Mouse (Mus musculus) urinary bladder, adult 2 months (tissue): ENCODE results near the gene Zfp72. TPM values are rescaled to one million over a fixed set of nuclear protein-coding genes. Genes with fewer than 3 reads are reported as not detected.

Source experiments
- DNase-seq: peaks from one replicate; pipeline ENCODE4 v3.0.0; 2022; ENCODE audit warnings: low spot score
- polyA plus RNA-seq: library from polyadenylated mRNA; depleted of rRNA; stranded (reverse); fragments of >200 nt; gene quantifications from 2 replicates; pipeline ENCODE4 v1.2.3, GENCODE M21; 2012; rRNA removed

The Zfp72 gene
- polyA plus RNA-seq = 1.5 TPM in 2 replicates

DNA sequence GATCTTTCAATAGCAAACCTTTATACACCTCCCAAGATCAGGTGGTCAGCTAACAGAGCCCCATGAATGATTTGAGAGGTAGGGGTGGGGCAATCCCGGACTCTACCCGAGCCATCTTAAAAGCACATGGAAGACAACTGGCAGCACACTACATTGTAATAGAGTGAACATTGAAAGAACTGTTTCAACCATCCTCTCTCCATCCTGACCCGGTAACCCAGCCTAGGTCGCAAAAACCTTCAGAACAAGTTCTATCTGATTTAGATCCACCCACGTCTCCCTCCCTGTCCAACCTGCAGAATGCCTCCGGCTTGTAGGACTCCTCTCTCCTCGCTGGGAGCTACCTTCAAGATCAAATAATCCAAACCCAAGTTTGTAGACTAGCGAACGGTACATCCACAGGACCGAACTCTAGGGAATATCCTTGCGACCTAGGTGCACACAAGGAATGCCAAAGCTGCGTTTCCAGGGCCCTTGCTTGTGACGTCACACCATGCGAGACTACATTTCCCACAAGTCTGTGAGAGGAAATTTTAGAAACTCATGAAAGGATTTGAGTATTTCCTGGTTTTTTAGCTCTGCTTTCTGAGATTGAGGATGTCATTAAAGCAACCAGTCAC lies at the start of gene Zfp72:
Gene Zfp72 (minus strand): TSS at position 466 of the 620 bp plus-strand sequence.
- peak; percentile 29 for DNase-seq

DNA sequence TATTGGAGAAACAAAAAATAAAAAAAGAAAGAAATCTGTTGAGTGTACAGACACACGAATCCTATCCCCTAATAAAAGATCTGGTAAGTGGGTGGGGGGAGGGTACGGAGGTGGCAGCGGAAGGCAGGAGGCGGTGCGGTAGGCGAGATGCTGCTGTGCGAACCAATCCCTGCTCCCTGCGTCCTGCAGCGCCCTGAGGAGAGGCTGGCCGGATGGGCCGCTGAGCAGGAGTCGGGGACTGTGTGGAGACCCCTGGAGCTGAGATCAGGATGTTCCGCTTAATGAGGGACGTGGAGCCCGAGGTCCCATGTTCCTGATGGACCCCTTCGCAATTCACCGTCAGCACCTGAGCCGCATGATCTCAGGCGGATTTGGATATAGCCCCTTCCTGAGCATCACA lies 49.3 kb upstream of the Zfp72 start:
- no peak for DNase-seq

DNA sequence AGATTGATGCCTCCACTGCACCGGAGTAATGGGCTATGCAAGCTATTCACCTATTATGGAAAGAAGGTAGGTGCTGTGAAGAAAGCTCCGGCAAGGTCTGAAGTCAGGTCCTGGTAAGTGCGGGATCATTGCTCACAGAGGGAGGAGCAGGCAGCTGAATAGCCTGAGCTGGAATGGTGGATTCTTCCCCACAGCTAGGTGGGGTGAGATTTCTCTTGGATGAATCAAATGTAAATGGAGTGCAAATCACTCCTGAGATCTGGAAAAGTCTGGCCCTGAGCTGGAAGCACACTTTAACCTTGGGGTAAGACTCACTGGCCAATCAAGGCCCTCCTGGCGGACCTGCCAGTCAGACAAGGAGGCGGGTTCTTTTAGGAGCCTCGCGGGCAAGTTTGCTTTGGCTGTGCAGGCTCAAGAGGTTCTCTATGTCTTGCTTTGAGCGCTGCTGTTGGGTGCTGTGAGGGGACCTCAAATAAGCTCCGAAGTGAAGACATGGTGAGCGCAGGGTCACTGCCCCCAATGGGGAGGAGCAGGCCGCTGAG lies 8.7 kb upstream of the Zfp72 start, which contains the start of gene Ftl1-ps1:
Gene Ftl1-ps1 (plus strand): TSS at position 397 of the 542 bp plus-strand sequence.
- DNase-seq = no peak

DNA sequence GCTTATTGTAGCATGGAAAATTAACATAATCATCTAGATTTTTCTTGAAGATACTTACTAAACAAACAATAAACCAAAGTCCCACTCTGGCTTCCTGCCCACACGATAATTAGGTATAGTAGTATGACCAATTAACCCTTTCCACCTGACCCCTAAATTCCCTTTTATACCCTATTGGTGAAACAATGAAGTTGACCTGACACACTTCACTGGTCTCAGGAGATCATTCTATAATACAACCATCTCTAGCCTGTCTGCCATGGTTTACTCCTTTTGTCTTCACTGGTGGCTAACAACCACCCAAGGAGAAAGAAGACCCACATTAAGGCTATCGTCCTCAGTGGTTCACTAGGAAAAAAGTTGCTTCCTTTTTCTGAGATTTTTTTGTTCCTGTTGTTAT lies 520 bp upstream of the Zfp72 start:
- DNase-seq = no peak

DNA sequence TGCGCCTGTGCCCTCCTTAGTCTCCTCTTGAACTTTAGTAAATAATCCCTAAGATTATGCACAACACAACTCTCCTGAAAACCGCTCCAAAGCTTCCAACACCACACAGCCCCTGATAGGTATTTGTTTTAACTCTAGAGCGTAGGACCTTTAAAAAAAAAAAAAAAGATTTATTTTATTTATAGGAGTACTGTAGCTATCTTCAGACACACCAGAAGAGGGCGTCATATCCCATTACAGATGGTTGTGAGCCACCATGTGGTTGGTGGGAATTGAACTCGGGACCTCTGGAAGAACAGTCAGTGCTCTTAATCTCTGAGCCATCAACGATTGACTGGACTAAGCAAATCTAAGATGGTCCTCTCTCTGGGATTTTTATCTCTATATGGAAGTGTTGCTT lies 906 bp downstream of the Zfp72 start:
- no peak for DNase-seq

DNA sequence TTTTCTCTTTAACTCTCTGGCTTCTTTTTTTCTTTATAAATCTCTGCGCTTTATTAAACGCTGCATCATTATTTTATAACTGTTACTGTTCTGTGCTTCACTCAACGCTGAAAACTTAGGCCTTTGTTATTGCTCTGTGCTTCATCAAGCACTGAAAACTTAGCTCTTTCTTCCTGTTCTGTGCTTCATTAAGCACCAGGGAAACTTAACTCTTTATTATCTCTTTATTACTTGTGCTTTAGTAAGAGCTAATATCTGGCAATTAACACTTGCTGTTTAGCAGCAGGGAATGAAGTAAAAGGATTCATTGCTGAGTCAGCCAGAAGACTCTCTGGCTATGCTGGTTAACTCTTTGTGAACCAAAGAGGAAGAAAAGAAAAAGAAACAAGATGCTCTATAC lies 8.3 kb downstream of the Zfp72 start:
- DNase-seq = no peak

DNA sequence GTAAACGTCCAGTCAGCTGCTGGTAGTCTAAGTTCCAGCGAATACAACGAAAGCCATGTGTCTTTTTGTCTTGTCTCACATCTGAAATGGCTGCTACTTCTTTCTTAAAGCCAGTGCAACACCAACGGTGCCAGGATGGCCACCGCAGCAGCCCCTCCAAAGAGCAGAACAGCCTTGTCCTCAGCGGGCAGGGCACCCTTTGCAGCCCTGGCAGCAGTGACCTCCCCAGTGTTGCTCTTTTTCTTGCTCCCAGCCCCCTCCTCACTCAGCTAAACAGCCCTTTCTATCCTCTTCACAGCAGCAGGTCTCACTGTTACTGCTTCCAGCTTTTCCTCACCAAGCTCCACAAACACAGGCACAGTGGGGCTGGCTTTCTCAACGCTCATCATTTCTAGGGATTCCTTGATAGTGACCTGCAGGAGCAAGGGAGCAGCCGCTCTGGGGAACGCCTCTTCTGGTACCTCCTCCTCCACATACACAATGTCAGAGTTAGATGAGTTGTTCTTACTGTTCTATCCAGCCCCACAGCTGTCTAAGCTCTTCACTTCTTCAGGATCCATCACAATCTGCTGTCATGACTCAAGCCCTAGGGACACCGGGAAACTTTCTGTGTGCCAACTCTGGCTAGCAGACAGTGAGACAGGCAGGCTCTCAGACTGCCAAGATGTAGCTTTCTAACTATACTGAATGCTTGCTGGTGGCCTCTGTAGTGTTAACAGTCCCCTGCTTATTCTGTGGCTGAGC lies 8.9 kb downstream of the Zfp72 start:
- DNase-seq = no peak

DNA sequence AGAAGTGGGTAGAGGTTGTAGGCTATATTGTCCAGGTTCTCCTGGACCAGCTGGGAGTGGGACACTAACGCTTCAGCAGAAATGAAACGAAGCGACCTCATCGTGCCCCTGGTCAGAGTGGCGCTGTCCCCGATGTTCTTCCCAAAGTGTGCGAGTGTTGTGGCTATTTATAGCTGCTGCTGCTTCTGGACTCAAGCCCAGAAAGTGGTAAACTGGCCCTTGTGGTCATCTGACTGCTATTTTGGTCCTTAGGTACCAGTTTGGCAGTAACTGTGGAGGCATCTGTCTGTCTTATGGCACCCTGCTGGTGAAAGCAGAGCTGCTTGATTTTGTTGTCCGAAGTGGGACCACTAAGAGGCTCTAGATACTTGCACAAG lies 26.8 kb downstream of the Zfp72 start, which contains the start of gene Lrrc14b:
Gene Lrrc14b (minus strand): TSS at position 147 of the 377 bp plus-strand sequence.
- no peak for DNase-seq

DNA sequence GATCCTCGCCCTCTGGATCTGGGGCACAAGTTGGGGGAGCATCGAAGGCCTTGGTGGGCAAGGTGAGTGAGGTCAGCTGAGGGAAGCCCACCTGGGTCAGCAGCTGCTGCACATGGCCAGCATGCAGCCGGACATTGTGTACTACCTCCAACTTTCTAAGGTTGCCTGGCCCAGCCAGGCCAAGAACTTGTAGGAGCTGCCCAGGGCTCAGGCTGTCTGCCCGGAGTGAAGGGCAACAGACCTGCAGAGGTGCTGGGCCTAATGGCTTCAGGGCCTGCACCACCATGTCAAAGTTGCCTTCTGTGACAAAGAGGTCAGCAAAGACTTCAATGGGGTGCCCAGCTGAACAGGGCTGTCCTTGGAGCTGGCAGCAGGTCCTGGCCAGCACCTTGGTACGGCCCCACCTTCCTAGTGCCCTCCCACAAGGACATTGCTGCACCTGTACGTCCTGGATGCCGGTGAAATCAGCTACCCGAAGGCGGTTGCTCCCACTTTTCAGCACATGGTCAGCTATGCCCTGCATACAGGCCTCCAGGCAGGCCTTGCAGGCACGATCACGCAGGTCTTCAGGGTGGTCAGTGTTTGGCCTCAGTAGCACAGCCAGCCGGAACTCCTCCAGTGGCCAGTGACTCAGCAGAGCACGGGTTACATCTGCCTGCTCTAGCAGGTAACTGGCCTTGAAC lies 27.3 kb downstream of the Zfp72 start:
- no peak for DNase-seq

DNA sequence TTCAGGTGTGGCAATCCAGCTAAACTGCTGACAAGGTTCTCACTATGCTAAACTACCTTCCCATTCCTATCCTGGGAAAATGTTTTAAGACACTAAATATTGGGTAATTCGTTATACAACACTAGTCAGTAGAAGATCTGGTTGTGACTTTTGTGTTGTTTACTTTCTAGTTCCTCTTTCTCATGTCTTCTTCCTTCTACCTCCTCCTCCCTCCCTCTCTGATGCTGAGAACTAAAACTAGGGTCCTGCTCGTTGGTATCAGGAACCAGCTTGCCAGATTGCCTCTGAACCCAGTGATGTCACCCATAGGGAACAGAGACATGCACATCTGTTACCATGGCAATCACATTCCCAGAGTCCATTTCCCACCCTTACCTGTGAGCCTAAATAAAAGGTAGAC lies 28.4 kb downstream of the Zfp72 start:
- no peak for DNase-seq

DNA sequence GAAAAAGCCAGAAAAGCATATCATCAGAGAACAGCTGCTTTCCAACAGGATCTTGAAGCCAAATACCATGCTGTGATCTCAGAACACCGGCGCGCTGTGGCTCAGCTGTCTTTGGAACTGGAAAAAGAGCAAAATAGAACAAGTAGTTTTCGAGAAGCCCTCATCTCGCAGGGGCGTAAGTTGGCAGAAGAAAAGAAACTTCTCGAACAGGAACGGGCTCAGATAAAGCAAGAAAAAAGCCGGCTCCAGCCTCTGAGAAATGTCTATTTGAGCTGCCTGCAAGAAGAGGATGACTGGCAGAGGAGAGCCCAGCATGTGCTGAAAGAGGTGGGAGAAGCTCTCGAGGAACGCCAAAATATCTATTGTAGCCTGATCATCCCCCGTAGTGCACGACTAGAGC lies 34.1 kb downstream of the Zfp72 start:
- DNase-seq = no peak

DNA sequence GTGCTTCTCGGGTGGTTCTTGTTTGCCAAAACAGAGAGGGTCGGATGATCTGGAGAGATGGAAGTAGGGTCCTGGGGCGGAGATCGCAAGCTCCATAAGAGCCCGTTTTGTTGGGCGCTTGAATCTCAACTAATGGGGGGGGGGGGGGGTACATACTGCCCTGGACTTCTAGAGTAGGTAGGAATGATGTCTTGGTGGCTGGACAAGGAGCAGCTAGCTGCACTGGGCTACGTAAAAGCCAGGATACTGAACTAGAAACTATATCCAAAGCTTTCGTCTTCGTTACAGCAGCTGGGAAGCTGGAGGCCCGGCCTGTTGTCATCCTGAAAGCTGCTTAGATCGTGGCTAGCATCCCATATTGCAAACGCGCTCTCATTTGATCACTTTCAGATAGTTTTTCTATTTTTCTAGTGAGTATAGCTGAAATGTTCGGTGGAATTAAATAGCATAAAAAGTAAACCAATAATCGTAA lies 40.2 kb downstream of the Zfp72 start:
- no peak for DNase-seq

DNA sequence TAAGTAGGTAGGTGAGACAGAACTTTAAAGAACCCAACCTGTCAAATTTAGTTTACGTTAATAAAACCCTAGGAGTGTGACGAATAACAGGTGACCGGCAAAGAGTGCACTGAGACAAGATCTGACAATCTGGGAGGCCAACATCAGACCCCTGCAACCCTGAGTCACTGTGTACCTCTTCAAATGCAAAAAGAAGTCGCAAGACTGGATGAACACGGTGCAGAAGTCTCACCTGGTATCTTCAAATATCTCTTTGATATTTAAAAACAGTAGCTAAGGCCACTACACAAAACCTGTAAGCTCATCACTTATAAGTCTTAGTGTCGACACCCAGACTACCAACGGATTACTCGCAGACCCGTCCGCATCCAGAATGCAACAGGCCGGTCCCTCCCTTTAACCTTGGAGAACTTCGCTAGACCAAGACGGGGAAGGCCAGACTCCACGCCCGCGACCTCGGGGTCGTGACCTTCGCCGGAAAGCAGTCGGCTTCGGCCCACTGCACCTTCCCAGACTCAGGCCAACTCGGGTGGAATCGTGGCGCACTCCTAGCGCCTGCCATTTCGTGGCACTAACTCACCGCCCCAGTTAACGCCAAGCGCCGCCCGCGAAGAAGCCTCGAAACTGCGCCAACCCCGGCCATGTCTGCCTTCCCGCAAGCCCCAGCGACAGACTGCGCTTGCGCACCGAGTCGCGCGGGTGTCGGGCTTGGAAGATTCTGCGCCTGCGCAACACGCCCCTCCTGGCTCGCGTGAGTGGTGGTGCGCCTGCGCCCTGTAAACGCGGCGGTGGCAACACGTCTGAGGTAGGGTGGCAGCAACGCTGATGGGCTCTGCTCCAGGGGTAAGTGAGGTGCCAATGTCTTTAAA lies 40.8 kb downstream of the Zfp72 start, which contains the start of the genes Sdha and Ccdc127:
Gene Sdha (minus strand): TSS at position 715 of the 869 bp plus-strand sequence.
Gene Ccdc127 (plus strand): TSS at position 744 of the 869 bp plus-strand sequence.
- peak; percentile 91 for DNase-seq

DNA sequence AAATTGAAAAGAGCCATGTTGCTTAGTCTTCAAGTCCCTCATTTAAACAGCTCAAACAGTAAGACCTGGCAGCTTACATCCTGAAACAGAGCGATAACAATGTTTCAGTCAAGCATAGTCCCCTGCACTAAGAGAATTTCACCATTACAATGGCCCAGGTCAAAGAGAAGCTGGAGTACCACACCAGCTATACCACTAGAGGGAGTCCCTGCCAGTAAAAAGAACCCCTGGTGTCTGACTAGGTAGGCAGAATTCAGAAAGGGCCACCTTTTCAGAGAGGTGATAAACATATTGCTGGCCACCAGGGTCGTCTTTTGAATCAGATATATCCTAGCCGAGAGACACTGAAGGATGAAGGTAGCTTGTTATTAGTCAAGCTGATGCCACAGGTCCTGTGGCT lies 49.6 kb downstream of the Zfp72 start:
- no peak for DNase-seq

DNA sequence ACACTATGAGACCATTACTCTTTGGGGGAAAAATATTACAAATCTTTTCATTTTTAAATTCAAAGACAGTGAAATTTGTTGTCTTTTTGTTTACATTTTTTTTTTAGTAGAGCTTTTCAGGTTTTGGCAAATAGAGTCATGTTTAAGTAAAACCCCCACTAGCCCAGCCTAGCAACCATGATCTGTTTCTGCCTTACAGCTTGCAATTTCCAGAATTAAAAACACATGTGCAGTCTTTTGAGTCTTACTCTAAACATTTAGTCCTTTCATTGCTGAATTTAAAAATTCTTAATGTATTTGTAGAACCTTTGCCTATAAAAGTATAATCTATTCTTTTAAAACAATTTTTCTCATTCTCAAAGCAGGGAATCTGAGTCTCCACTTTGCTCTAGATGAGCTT lies 61.3 kb downstream of the Zfp72 start:
- DNase-seq = no peak

Other genes starting within 250 kb of the Zfp72 start
- 37.3 and 37.5 TPM in 2 replicates for gene Exoc3, start 182.1 kb downstream of the Zfp72 start, polyA plus RNA-seq
- gene Ahrr, start 98.5 kb downstream of the Zfp72 start, polyA plus RNA-seq = 5.1 and 7.6 TPM in 2 replicates
- 137 and 164 TPM in 2 replicates for gene Pdcd6, start 73.3 kb downstream of the Zfp72 start, polyA plus RNA-seq
- 162 and 174 TPM in 2 replicates for gene Sdha, start 40.6 kb downstream of the Zfp72 start, polyA plus RNA-seq
- 22.0 and 29.8 TPM in 2 replicates for gene Ccdc127, start 40.5 kb downstream of the Zfp72 start, polyA plus RNA-seq
- gene Lrrc14b, start 26.8 kb downstream of the Zfp72 start, polyA plus RNA-seq = 1.7 and 2.2 TPM in 2 replicates
- gene Ftl1-ps1, start 8.9 kb upstream of the Zfp72 start, polyA plus RNA-seq = 118 and 147 TPM in 2 replicates
- 10.4 and 11.8 TPM in 2 replicates for gene Zfp825, start 103.2 kb upstream of the Zfp72 start, polyA plus RNA-seq
- 26.2 and 35.4 TPM in 2 replicates for gene Erap1, start 248.7 kb upstream of the Zfp72 start, polyA plus RNA-seq